Mouse (Mus musculus) limb, embryonic 13.5 days (tissue): ENCODE data around the gene 4930442H23Rik. TPM values are rescaled to one million over a fixed set of nuclear protein-coding genes. Genes with fewer than 3 reads are reported as not detected.

ENCODE experiments used
- ATAC-seq: fragments of 200-750 bp; cut with Nextera tagmentation; 2 replicates; pipeline ENCODE4 v1.8.0; 2017; ENCODE audit warnings: low read depth, moderate number of reproducible peaks, moderate TSS enrichment; ENCODE audit not compliant: low FRiP score
- H3K27ac ChIP-seq: fragments of 300-500 bp; sonication (generic); 2 replicates; pipeline ENCODE4 v1.5.1; 2015; ENCODE audit warnings: inconsistent platforms, mild to moderate bottlenecking, moderate library complexity
- H3K27me3 ChIP-seq: fragments of 300-500 bp; sonication (generic); 2 replicates; pipeline ENCODE4 v1.6.1; 2015; ENCODE audit warnings: mild to moderate bottlenecking, inconsistent platforms
- H3K36me3 ChIP-seq: fragments of 300-500 bp; sonication (generic); 2 replicates; pipeline ENCODE4 v1.6.1; 2015; ENCODE audit warnings: inconsistent platforms, mild to moderate bottlenecking, moderate library complexity
- H3K4me1 ChIP-seq: fragments of 300-500 bp; sonication (generic); 2 replicates; pipeline ENCODE4 v1.6.1; 2015; ENCODE audit warnings: inconsistent platforms
- H3K4me2 ChIP-seq: fragments of 300-500 bp; sonication (generic); replicated peaks from 2 replicates; pipeline ENCODE4 v1.6.1; 2015; ENCODE audit warnings: inconsistent platforms, mild to moderate bottlenecking, moderate library complexity
- H3K4me3 ChIP-seq: fragments of 300-500 bp; sonication (generic); 2 replicates; pipeline ENCODE4 v1.5.1; 2015; ENCODE audit warnings: moderate library complexity, mild to moderate bottlenecking, inconsistent platforms
- H3K9ac ChIP-seq: fragments of 300-500 bp; sonication (generic); 2 replicates; pipeline ENCODE4 v1.6.1; 2015; ENCODE audit warnings: mild to moderate bottlenecking, inconsistent platforms
- H3K9me3 ChIP-seq: fragments of 300-500 bp; sonication (generic); 2 replicates; pipeline ENCODE4 v1.6.1; 2016; ENCODE audit warnings: inconsistent platforms
- WGBS: fragments of 180-500 bp; shearing (Covaris S2); methylation state at CpG from one replicate; pipeline ENCODE4 v1.1.7; 2015; 5-methylcytosine and 5-hydroxymethylcytosine counted together
- polyA plus RNA-seq: library from polyadenylated mRNA; unstranded; fragments of >200 nt; fragmentation: Nextera tagmentation; extraction: Ambion mirVana; gene quantifications from 2 replicates; pipeline ENCODE4 v1.2.1, GENCODE M21; 2015

The 4930442H23Rik gene
- polyA plus RNA-seq, 1 experiment from 2014 or later = not detected

GRCm38 (mm10) chr10:81216260-81216659 lies 32.6 kb upstream of the 4930442H23Rik start:
- H3K4me1 ChIP-seq = no peaks in the 10 kb centered on the region
- no peak for ATAC-seq
- no peak overlapping the region for H3K9ac ChIP-seq
- H3K4me3 ChIP-seq = no peak overlapping the region
- peaks cover 10% of the 10 kb centered on the region; the same call in 1 of the 2 replicates for H3K27me3 ChIP-seq
- peaks cover 11% of the 10 kb centered on the region for H3K9me3 ChIP-seq
- no peak overlapping the region for H3K4me2 ChIP-seq
- no peaks in the 10 kb centered on the region for H3K36me3 ChIP-seq
- H3K27ac ChIP-seq = no peak overlapping the region
- 81% methylated on average over 6 of the region's 6 CpGs for WGBS

- WGBS = 94% methylated on average over 5 of the region's 5 CpGs
- Histone ChIP-seq H3K4me3 (no peak overlapping the region), H3K4me2 (no peak overlapping the region), H3K9me3 (peaks cover 17% of the 10 kb centered on the region), H3K9ac (no peak overlapping the region), H3K36me3 (no peaks in the 10 kb centered on the region), H3K27me3 (no peaks in the 10 kb centered on the region; the same call in 1 of the 2 replicates), H3K4me1 (no peaks in the 10 kb centered on the region), H3K27ac (no peak overlapping the region)
- ATAC-seq = no peak
These were observed 26.5 kb upstream of the 4930442H23Rik start for GRCm38 (mm10) chr10:81210154-81210553.

GRCm38 (mm10) chr10:81204137-81204536 lies 20.5 kb upstream of the 4930442H23Rik start:
- H3K27me3 ChIP-seq = peaks cover 10% of the 10 kb centered on the region; the same call in 1 of the 2 replicates
- WGBS = 68% methylated on average over 4 of the region's 4 CpGs
- H3K27ac ChIP-seq = no peak overlapping the region

DNA sequence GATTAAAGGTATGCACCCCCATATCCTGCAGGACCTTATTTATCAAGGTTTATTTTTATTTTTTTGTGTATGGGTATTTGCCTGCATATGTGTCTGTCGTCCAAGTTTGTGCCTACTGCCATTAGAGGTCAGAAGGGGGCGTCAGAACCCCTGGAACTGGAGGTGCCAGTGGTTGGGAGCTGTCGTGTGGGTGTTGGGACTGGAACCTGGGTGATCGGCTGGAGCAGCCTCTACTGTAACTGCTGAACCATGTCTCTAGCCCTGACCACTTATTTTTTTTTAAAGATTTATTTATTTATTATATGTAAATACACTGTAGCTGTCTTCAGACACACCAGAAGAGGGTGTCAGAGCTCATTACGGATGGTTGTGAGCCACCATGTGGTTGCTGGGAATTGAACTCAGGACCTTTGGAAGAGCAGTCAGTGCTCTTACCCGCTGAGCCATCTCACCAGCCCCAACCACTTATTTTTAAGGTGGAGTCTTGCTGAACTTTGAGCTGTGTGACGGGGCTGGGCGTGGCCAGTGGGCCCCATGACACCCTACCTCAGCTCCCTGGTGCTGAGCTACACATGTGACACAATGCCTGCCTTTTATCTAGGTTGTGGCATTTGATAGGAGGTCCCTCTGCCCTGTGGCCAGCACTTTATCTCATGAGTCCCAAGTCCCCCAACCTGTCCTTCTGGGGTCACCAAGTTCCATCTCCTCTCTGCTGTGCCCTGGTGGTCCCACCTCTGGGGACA lies 19.5 kb upstream of the 4930442H23Rik start:
- Histone ChIP-seq H3K27me3 (peaks cover 17% of the 10 kb centered on the region; the same call in 1 of the 2 replicates), H3K36me3 (no peaks in the 10 kb centered on the region), H3K4me2 (no peak overlapping the region), H3K9ac (no peak overlapping the region), H3K4me3 (no peak overlapping the region), H3K9me3 (no peaks in the 10 kb centered on the region), H3K27ac (no peak overlapping the region), H3K4me1 (no peaks in the 10 kb centered on the region)
- ATAC-seq = no peak
- 68% methylated on average over 8 of the region's 8 CpGs for WGBS

More at GRCm38 (mm10) chr10:81204137-81204536, 20.5 kb upstream of the 4930442H23Rik start:
- Histone ChIP-seq H3K9ac (no peak overlapping the region), H3K4me2 (no peak overlapping the region), H3K4me3 (no peak overlapping the region), H3K9me3 (no peaks in the 10 kb centered on the region), H3K4me1 (no peaks in the 10 kb centered on the region), H3K36me3 (no peaks in the 10 kb centered on the region)
- ATAC-seq = no peak

- H3K9ac ChIP-seq = no peak within 1 kb of the TSS; the same call in 1 of the 2 replicates
- H3K36me3 ChIP-seq = no peaks in the 10 kb centered on the region
- no peaks in the 10 kb centered on the region for H3K9me3 ChIP-seq
- no peak within 1 kb of the TSS for H3K4me3 ChIP-seq
- WGBS = 56% methylated on average over 13 of the region's 13 CpGs
- ATAC-seq = no peak
- H3K27ac ChIP-seq = no peak within 1 kb of the TSS
- H3K4me1 ChIP-seq = no peaks in the 10 kb centered on the region
- no peak within 1 kb of the TSS for H3K4me2 ChIP-seq
- H3K27me3 ChIP-seq = peaks cover 24% of the 10 kb centered on the region
These were observed 18.4 kb upstream of the 4930442H23Rik start, which contains the start of gene Nmrk2 for GRCm38 (mm10) chr10:81201807-81202758. Gene Nmrk2, minus strand, starts transcription at chr10:81202051.

- no peaks in the 10 kb centered on the region for H3K4me1 ChIP-seq
- peak overlapping the region; percentile 48 for H3K9ac ChIP-seq
- no peaks in the 10 kb centered on the region for H3K9me3 ChIP-seq
- H3K27ac ChIP-seq = no peak overlapping the region
- no peak overlapping the region for H3K4me3 ChIP-seq
- no peak for ATAC-seq
- H3K4me2 ChIP-seq = no peak overlapping the region
- WGBS = 71% methylated on average over 20 of the region's 20 CpGs
- H3K36me3 ChIP-seq = no peaks in the 10 kb centered on the region
- H3K27me3 ChIP-seq = peaks cover 37% of the 10 kb centered on the region
These were observed 17.1 kb upstream of the 4930442H23Rik start for GRCm38 (mm10) chr10:81200605-81201287.

DNA sequence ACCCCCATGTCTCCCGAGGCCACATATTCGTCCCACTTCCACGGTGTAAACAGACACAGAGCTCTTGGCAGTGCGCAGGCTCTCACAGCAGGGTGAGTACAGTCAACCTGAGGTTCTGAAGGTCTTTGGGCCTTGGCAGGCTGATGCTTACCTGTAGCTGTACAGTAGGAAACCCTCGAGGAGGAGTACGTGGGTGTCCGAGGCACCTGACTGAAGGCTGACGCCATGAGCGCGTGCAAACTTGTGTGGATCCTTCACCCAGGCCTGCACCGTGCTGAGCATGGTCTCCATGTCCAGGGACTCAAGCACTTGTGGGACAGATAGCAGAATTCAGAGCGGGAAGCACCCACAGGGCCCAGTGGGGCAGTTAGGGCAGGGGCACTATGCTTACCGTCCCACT lies 16.5 kb upstream of the 4930442H23Rik start:
- WGBS = 82% methylated on average over 13 of the region's 13 CpGs
- H3K9me3 ChIP-seq = no peaks in the 10 kb centered on the region
- peaks cover 43% of the 10 kb centered on the region for H3K27me3 ChIP-seq
- H3K4me1 ChIP-seq = no peaks in the 10 kb centered on the region
- H3K4me2 ChIP-seq = no peak overlapping the region
- H3K4me3 ChIP-seq = no peak overlapping the region
- peak overlapping the region; percentile 48 for H3K9ac ChIP-seq
- no peak overlapping the region for H3K27ac ChIP-seq
- H3K36me3 ChIP-seq = no peaks in the 10 kb centered on the region
- ATAC-seq = no peak

- Histone ChIP-seq H3K27ac (no peak overlapping the region), H3K4me3 (no peak overlapping the region), H3K27me3 (peaks cover 55% of the 10 kb centered on the region), H3K36me3 (no peaks in the 10 kb centered on the region), H3K9ac (0 out of 2 replicates have a peak overlapping the region, but pooled peaks have one; percentile 43), H3K4me2 (no peak overlapping the region), H3K4me1 (peaks cover 9% of the 10 kb centered on the region), H3K9me3 (no peaks in the 10 kb centered on the region)
- 81% methylated on average over 6 of the region's 6 CpGs for WGBS
- no peak for ATAC-seq
These were observed 15.3 kb upstream of the 4930442H23Rik start for GRCm38 (mm10) chr10:81198990-81199389.

DNA sequence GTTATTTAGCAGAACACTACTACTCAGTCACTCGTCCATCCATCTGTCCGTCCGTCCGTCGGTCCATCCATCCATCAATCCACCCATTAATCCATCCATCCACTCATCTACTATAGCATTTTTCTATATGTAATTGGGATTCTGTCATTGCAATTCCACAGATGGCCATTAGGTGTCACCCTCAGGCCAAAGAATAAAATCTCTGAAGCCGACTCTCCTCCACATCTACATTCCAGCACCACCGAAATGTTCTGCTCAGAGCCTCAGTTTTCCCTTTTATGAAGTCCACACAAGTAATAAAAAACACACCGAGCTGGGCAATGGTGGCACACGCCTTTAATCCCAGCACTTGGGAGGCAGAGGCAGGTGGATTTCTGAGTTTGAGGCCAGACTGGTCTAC lies 14.6 kb upstream of the 4930442H23Rik start:
- Histone ChIP-seq H3K27me3 (peaks cover 60% of the 10 kb centered on the region), H3K9ac (no peak overlapping the region), H3K4me3 (no peak overlapping the region), H3K9me3 (no peaks in the 10 kb centered on the region), H3K36me3 (no peaks in the 10 kb centered on the region), H3K4me2 (no peak overlapping the region), H3K27ac (no peak overlapping the region), H3K4me1 (peaks cover 13% of the 10 kb centered on the region)
- no peak for ATAC-seq
- under 1% methylated on average over 9 of the region's 9 CpGs for WGBS

DNA sequence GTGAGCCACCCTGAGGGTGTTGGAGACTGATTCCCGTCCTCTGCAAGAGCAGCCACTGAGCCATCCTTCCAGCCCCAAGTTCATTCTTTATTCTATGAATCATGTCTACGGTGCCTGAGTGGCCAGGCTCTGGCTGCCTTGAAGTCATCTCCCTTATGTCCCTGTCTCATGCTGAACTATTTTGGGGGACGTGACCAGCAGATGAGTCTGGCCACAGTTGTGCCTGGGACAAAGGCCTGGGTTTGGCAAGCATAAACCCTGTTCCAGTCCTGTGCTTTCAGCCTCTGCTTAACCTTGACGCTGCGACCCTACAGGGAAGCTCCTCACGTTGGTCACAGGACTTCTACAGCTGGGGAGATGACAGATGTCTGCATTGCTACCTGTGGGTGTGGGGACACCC lies 13.7 kb upstream of the 4930442H23Rik start:
- no peak for ATAC-seq
- peaks cover 19% of the 10 kb centered on the region for H3K4me1 ChIP-seq
- H3K4me3 ChIP-seq = no peak overlapping the region
- 52% methylated on average over 6 of the region's 6 CpGs for WGBS
- H3K36me3 ChIP-seq = no peaks in the 10 kb centered on the region
- H3K4me2 ChIP-seq = no peak overlapping the region
- H3K9me3 ChIP-seq = no peaks in the 10 kb centered on the region
- H3K9ac ChIP-seq = 0 out of 2 replicates have a peak overlapping the region, but pooled peaks have one; percentile 9
- peaks cover 63% of the 10 kb centered on the region for H3K27me3 ChIP-seq
- no peak overlapping the region for H3K27ac ChIP-seq

DNA sequence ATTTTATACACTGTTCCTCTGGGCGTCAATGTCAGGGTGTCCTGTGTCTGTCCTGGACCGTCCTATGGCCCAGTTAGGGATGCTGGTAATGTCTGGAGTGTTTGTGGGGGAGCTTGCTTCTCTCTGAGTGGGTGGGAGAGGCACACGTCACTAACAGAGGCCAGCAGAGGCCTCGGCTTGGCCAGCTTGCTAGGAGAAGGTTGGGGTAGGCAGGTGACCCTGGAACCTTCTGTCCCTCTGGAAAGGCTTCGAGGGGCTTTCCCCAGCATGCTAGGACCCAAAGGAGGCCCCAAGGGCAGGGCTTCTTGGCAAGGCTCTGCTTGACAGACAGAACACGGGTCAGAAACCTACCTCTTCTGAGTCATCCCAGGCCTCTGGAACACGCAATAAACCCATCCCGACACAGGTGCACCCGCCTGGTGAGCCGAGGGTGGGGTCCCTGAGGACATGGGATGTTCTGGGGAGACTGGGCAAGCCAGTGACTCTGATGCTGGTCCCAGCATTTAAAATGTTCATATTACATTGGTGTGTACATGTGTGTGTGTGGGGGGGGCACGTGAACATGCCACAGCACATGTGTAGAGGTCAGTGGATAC lies 12.9 kb upstream of the 4930442H23Rik start:
- no peak for ATAC-seq
- Histone ChIP-seq H3K4me1 (peaks cover 25% of the 10 kb centered on the region), H3K27ac (no peak overlapping the region), H3K4me3 (no peak overlapping the region), H3K4me2 (no peak overlapping the region), H3K9me3 (no peaks in the 10 kb centered on the region), H3K36me3 (0 out of 2 replicates have a peak, but pooled peaks cover under 1% of the 10 kb centered on the region), H3K27me3 (peaks cover 63% of the 10 kb centered on the region), H3K9ac (peak overlapping the region; percentile 19; the same call in 1 of the 2 replicates)
- 57% methylated on average over 11 of the region's 11 CpGs for WGBS
